Mouse (Mus musculus) embryo, embryonic 9.5 days (tissue): ENCODE measurements at regions not wholly inside any gene's neighbourhood (a gene's known extent, or its start where the extent isn't known, plus 50 kb on each side); places are given as distances from the start of the nearest gene placed in this dataset.

ENCODE experiments used
- DNase-seq: peaks from one replicate; pipeline ENCODE4 v3.0.0-alpha.2; 2017; ENCODE audit errors: extremely low spot score

GRCm38 (mm10) chr12:99039497-99040322 is 119.3 kb downstream of the Ttc8 start:
- DNase-seq = no peak

- peak; percentile 15 for DNase-seq
Observed at GRCm38 (mm10) chr12:99041606-99042005, 121.2 kb downstream of the Ttc8 start.

GRCm38 (mm10) chr12:99042918-99043862 is 122.8 kb downstream of the Ttc8 start:
- no peak for DNase-seq

- DNase-seq = no peak
Observed at GRCm38 (mm10) chr12:99044477-99044876, 124.1 kb downstream of the Ttc8 start.

- DNase-seq = no peak
Observed at GRCm38 (mm10) chr12:99050426-99050825, 130.1 kb downstream of the Ttc8 start.

GRCm38 (mm10) chr12:99052599-99052998 is 132.2 kb downstream of the Ttc8 start:
- DNase-seq = no peak

GRCm38 (mm10) chr12:99057521-99057920 is 137.1 kb downstream of the Ttc8 start:
- no peak for DNase-seq

GRCm38 (mm10) chr12:99058916-99059315 is 138.5 kb downstream of the Ttc8 start:
- DNase-seq = no peak

- no peak for DNase-seq
Observed at GRCm38 (mm10) chr12:99059491-99059890, 139.1 kb downstream of the Ttc8 start.

- no peak for DNase-seq
Observed at GRCm38 (mm10) chr12:99060702-99061101, 140.3 kb downstream of the Ttc8 start.

- DNase-seq = no peak
Observed at GRCm38 (mm10) chr12:99063441-99063840, 143.1 kb downstream of the Ttc8 start.

GRCm38 (mm10) chr12:99063885-99064284 is 143.5 kb downstream of the Ttc8 start:
- no peak for DNase-seq

GRCm38 (mm10) chr12:99067962-99068361 is 147.6 kb downstream of the Ttc8 start:
- DNase-seq = no peak

GRCm38 (mm10) chr12:99073766-99074165 is 153.4 kb downstream of the Ttc8 start:
- no peak for DNase-seq

- no peak for DNase-seq
Observed at GRCm38 (mm10) chr12:99077366-99077765, 157.0 kb downstream of the Ttc8 start.

- DNase-seq = no peak
Observed at GRCm38 (mm10) chr12:99079873-99080272, 159.5 kb downstream of the Ttc8 start.

- no peak for DNase-seq
Observed at GRCm38 (mm10) chr12:99083616-99084015, 163.2 kb downstream of the Ttc8 start.

- peak; percentile 87 for DNase-seq
Observed at GRCm38 (mm10) chr12:99084144-99084543, 163.8 kb downstream of the Ttc8 start.

- DNase-seq = no peak
Observed at GRCm38 (mm10) chr12:99087286-99087685, 166.9 kb downstream of the Ttc8 start.

- DNase-seq = no peak
Observed at GRCm38 (mm10) chr12:99091770-99092169, 171.4 kb downstream of the Ttc8 start.

- DNase-seq = no peak
Observed at GRCm38 (mm10) chr12:99093151-99093550, 172.8 kb downstream of the Ttc8 start.

- no peak for DNase-seq
Observed at GRCm38 (mm10) chr12:99093989-99094388, 173.6 kb downstream of the Ttc8 start.
